Mouse (Mus musculus) urinary bladder, adult 2 months (tissue): ENCODE results near the gene Atad2b. TPM values are rescaled to one million over a fixed set of nuclear protein-coding genes. Genes with fewer than 3 reads are reported as not detected.
"Not testable (repeated sequence)": the region's sequence is repeated elsewhere in the genome, so short reads cannot be mapped to it uniquely, and the experiment has no call there.

Experiments
- DNase-seq: peaks from one replicate; pipeline ENCODE4 v3.0.0; 2022; ENCODE audit warnings: low spot score
- polyA plus RNA-seq: library from polyadenylated mRNA; depleted of rRNA; stranded (reverse); fragments of >200 nt; gene quantifications from 2 replicates; pipeline ENCODE4 v1.2.3, GENCODE M21; 2012

Atad2b gene
- polyA plus RNA-seq, 1 experiment, result 7.8 TPM

DNA sequence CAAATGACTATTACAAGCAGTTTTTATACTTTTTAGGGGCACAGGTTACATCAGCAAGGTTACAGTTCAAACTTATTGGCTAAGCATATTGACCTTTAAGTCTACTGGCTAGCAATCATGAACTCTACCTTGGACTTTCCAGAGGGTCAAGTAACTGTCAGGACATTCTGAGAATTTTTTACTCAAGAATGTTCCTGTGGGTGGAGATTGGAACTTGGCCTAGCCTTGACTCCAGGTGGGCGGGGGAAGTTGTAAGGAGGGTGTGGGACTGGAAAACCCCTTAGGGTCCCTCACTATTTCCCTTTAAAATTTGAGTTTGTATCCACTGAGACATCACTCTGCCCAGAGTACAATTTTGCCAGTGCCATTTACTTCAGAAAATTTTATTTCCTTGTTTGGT, 6.7 kb upstream of the Atad2b start:
- DNase-seq, result not testable (repeated sequence)

DNA sequence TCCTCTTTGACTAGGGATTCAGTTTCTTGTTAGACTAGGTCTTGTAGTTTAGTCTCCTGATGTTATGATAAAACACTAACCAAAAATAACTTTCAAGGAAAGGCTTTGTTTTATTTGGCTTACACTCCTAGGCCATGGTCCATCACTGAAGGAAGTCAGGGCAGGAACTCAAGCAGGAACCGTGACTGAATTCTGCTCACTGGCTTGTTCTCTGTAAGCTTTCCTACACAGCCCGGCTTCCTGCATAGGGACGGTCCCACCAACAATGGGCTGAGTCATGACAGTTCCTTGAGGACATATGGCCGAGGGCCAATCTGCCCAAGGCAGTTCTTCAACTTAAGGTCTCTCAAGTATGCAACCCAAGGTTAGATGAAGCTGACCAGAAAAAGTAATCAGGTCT, 5.4 kb upstream of the Atad2b start:
- no peak for DNase-seq

- DNase-seq, result no peak
Observed at GRCm38 (mm10) chr12:4914441-4914840, 2.7 kb upstream of the Atad2b start.

DNA sequence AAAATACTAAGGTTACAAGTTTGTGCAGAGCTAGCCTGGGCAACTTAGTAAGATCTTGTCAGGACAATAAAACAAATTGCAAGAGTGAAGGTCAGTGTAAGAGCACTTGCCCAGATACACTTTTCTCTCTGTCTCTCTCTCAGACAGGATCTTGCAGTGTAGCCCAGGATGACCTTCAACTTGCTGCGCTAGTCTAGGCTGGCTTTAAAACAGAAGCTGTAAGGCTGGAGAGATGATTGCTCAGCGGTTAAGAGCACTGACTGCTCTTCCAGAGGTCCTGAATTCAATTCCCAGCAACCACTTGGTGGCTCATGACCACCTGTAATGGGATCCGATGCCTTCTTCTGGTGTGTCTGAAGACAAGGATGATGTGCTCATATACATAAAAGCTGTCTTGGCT, 2.2 kb upstream of the Atad2b start:
- no peak for DNase-seq

GRCm38 (mm10) chr12:4917805-4918591, 845 bp downstream of the Atad2b start:
- DNase-seq, result no peak

GRCm38 (mm10) chr12:4928197-4928596, 11.0 kb downstream of the Atad2b start:
- DNase-seq, result no peak

DNA sequence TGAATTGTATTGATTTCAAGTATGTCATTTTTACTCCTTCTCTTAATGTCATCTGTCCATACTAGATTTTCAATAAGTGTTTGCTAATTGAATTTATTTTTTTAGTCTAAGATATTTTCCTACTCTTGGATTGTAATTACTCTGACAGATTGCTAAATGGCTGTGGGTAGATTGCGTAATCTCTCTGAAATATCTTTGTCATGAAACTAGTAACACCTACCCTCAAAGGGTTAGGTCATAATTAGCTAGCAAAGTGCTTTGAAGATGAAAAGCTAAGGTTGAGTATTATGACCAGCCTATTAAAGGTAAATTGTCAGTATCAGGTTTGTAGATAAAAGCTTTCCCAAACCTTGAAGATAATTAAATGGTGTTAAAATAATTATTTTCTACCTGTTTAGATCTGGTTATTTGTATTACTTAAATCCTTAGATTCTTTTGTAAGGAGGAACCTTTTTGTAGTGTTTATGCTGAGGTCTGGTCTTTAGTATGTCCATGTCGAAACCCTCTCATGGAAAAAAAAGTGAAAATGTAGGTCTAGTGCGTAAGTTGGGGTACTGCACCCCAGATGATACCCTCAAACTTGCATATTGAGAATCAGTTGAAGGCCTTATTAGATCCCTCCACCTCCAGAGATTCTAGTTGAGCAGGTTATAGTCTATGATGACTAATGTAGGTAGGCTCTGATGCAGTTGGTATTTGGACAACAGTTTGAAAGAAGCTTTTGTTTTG, 13.8 kb downstream of the Atad2b start:
- DNase-seq, result no peak

DNA sequence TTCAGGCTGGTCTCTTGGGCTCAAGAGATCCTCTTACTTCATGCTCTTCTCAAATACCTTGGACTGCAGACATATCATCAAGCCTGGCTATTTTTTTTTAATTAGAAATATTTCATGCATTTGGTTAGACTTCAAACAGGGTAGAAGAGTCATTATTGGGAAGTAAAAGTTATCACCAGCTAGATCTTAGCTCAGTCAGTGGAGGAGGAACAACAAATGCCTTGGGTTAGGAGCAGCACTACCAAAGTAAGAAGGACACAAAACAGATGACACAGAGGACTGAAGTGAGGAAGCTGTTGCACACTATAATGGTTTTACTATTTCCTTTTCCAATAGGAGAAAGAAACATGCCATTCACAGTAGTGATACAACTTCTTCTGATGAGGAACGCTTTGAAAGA, 35.1 kb downstream of the Atad2b start:
- no peak for DNase-seq

DNA sequence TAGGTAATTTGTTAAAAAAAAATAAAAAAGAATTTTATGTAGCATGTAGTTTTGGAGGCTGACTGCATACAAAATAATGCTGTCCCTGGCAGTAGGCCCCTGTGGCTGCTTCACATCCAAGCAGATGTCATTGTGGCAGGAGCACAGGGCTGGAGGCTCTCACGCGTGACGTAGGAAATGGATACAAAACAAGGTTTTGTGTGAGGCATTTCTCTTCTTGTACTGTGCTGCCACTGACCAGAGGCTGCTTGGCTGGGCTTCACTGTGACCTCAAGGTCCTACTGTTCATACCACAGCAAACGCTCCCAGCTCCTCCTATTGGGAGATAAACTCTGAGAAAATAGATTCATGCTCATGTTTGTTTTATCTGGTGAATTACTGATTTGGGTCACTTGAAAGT, 36.0 kb downstream of the Atad2b start:
- DNase-seq, result no peak

DNA sequence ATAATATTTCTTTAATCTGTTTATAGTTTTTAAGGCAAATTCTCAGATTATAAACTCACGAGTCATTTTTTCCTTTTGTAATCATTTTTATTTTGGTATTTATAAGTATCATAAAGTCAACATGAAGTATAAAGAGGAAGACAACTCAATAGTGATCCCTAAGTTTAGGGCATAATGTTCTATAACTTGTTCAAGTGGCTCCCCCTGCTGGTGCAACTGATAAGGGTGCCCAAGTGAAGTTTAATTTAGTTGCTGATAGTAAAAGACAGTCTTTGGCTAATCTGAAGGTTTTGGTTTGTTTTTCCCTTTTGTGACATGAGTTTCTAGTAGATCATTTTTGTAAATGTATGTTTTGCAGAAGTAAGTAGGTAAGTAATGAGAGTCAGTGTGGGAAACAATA, 55.8 kb downstream of the Atad2b start:
- peak; percentile 28 for DNase-seq

- DNase-seq, result no peak
Observed at GRCm38 (mm10) chr12:4978324-4978723, 61.2 kb downstream of the Atad2b start.

GRCm38 (mm10) chr12:4996981-4997380, 79.8 kb downstream of the Atad2b start:
- DNase-seq, result no peak

- no peak for DNase-seq
Observed at GRCm38 (mm10) chr12:5005338-5005737, 88.2 kb downstream of the Atad2b start.

- not testable (repeated sequence) for DNase-seq
Observed at GRCm38 (mm10) chr12:5005776-5006175, 88.6 kb downstream of the Atad2b start.

GRCm38 (mm10) chr12:5008638-5009037, 91.5 kb downstream of the Atad2b start:
- not testable (repeated sequence) for DNase-seq

- DNase-seq, result no peak
Observed at GRCm38 (mm10) chr12:5025226-5025861, 108.2 kb downstream of the Atad2b start.

DNA sequence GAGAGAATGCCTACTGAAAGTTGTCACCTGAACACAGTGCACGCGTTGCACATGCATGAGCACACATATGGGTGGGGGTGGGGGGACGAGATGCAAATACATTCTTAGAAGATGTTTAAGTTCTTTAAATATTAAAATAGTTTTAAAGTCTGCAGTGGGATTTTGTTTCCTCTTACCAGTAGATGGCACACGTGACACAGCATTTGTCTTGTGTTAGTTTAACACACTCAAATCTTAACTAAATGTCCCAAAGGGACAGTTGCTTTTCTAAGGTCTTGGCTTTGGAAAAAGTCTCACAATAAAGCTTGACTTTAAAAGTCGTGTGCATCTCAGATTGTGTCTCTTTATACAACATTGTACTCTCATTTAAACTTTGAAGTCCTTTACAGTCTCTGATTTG, 111.9 kb downstream of the Atad2b start:
- no peak for DNase-seq

DNA sequence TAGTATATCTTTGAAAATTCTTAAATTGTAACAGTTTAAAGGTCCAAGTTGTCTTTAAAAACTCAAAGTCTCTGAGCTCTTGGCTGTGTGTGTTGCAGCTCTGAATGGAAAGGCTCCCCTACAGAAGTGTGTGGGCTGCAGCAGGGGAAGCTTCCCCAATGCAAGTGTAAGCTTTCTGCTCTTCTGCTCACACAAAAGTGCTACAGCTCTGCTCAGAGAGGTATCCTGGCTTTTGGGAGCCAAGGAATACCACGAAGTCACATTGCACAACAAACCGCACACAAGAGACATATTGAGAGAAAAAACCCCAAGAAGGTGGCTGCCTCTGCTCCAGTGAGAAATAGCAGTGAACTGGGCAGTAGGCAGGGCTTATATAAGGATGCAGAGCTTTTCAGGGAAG, 120.9 kb downstream of the Atad2b start:
- no peak for DNase-seq

- DNase-seq, result no peak
Observed at GRCm38 (mm10) chr12:5044141-5044540, 127.0 kb downstream of the Atad2b start.

DNA sequence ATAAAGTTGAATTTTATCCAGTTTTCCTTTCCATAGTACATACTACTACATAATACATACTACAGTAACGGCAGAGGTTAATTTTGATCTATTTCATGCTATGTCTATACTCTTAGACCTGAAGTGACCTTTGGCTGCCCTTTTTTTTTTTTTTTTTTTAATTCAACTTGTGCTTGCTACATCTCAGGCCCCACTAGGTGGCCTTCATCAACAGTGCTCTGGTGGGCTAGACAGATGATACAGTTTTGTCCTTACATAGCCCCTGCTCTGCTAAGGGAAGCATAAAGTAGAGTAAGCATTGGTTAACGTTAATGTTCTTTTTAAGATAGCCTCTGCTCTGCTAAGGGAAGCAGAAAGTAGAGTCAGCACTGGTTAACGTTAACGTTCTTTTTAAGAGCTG, 131.0 kb downstream of the Atad2b start:
- no peak for DNase-seq

GRCm38 (mm10) chr12:5067590-5067989, 150.4 kb downstream of the Atad2b start:
- no peak for DNase-seq

- DNase-seq, result no peak
Observed at GRCm38 (mm10) chr12:5070131-5070530, 153.0 kb downstream of the Atad2b start.

DNA sequence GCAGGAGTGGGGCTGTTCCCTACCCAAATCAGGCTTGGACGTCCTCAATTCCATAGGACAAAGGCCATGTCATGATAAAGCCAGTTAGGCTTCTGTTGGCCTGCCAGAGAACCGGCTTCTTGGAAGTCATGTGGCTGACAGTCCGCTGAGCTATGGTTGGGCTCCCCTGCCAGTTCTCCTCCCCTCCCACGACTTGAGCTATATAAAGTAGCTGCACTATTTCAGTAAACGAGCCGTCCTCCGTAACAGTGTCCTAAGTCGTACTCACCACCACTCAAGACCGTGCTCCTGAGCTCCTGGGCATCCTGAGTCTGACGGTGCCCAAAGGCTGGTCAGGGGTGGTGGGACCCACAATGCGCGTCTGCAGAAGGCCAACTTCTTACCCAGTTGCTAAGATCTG, 156.0 kb downstream of the Atad2b start:
- no peak for DNase-seq
